Comparison of ENCODE assay signal across 9 mouse cellular contexts in the genomic region with DNA sequence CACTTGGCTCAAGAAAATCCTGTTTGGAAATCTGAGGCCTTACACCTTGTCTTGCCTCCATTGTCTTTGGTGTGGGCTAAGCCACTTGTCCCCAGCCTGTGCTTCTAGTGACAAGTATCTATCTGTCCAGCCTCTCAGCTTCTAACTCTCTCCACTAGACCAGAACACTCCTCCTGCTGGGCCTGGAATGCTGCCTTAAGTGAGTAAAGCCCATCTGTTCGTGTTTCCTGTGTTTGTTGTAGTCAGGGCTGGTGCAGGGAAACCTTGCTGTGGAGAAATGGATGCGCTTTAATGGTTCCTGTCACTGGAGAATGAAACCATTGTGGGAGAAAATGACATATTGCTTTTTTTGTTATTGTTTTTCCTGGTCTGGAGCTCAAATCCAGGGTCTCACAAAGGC. TPM values are rescaled to one million over a fixed set of nuclear protein-coding genes. Genes with fewer than 3 reads are reported as not detected.
DNase-seq lines count a peak whose midpoint lies in the region; ATAC-seq lines count a peak whose summit lies in the region.
"Had no signal": no experiment of that assay in that cellular context is flagged by ENCODE, and none has a peak within 500 bp of the region (broad histone marks: within the 10 kb centered on the region; RNA-seq: fewer than 3 reads in every experiment).

No protein-coding gene starts in this region.

- H3K9me3 ChIP-seq in kidney, embryonic 14.5 days (ENCODE audit: control insufficient read depth, low read length): no peaks in the 10 kb centered on the region
- H3K9me3 ChIP-seq in neural tube, embryonic 15.5 days (replicated peaks): no peaks in the 10 kb centered on the region

- 0 out of 2 replicates have a peak, but pooled peaks have one; percentile 26 for ATAC-seq in kidney, embryonic 14.5 days (ENCODE audit: low FRiP score, low TSS enrichment)
- ATAC-seq in neural tube, embryonic 15.5 days (ENCODE audit: low FRiP score): no peak

- no peaks in the 10 kb centered on the region for H3K27me3 ChIP-seq in kidney, embryonic 14.5 days (ENCODE audit: control insufficient read depth, insufficient read depth, low read length)
- H3K27me3 ChIP-seq in neural tube, embryonic 15.5 days (replicated peaks): no peaks in the 10 kb centered on the region

- DNase-seq in lung, postnatal 10 days: peak; percentile 52
- DNase-seq in lung, postnatal 4 days: no peak
- DNase-seq in embryo, embryonic 10 days (ENCODE audit: low spot score): peak; percentile 62
- no peak for DNase-seq in thymus, adult 18-20 months
- DNase-seq in heart, postnatal 36 days: no peak

- 34% methylated on average over 2 of the region's 2 CpGs for WGBS in kidney, embryonic 14.5 days
- WGBS in neural tube, embryonic 15.5 days: 21% methylated on average over 2 of the region's 2 CpGs

- H3K4me2 ChIP-seq in kidney, embryonic 14.5 days (replicated peaks; ENCODE audit: low read depth, low read length): no peak overlapping the region
- no peak overlapping the region for H3K4me2 ChIP-seq in neural tube, embryonic 15.5 days

- peak overlapping the region; percentile 74; the same call in 1 of the 2 replicates for H3K27ac ChIP-seq in kidney, embryonic 14.5 days (ENCODE audit: low read depth, low read length)
- H3K27ac ChIP-seq in neural tube, embryonic 15.5 days (replicated peaks): peak overlapping the region; percentile 51; the same call in 1 of the 2 replicates

- no peak overlapping the region for H3K9ac ChIP-seq in kidney, embryonic 14.5 days (ENCODE audit: low read depth, low read length)
- no peak overlapping the region for H3K9ac ChIP-seq in neural tube, embryonic 15.5 days (replicated peaks)

- H3K4me1 ChIP-seq in kidney, embryonic 14.5 days (ENCODE audit: control insufficient read depth, insufficient read depth, low read length): no peaks in the 10 kb centered on the region
- H3K4me1 ChIP-seq in neural tube, embryonic 15.5 days: peaks cover 13% of the 10 kb centered on the region

- H3K36me3 ChIP-seq in kidney, embryonic 14.5 days (ENCODE audit: control insufficient read depth, insufficient read depth, low read length): no peaks in the 10 kb centered on the region
- no peaks in the 10 kb centered on the region for H3K36me3 ChIP-seq in neural tube, embryonic 15.5 days

- intact Hi-C loops in heart, postnatal 36 days (cut with DNase I): no loop called here

- no peak overlapping the region for H3K4me3 ChIP-seq in kidney, embryonic 14.5 days (ENCODE audit: low read length)
- H3K4me3 ChIP-seq in neural tube, embryonic 15.5 days (replicated peaks): no peak overlapping the region

RNA-seq across cellular contexts. Expression of a gene that starts 11.4 kb away (rescaled TPM):
- not detected in 2 replicates for polyA plus RNA-seq in kidney, embryonic 14.5 days (2014; fragmentation: Nextera tagmentation; extraction: Ambion mirVana)
- polyA plus RNA-seq in neural tube, embryonic 15.5 days (2015; fragmentation: Nextera tagmentation; extraction: Ambion mirVana): not detected in 2 replicates
- total RNA-seq in heart, postnatal 36 days (2021): under 1 TPM; 0.27 to 0.33 TPM
- polyA plus RNA-seq: embryonic facial prominence, embryonic 14.5 days; liver, embryonic 16.5 days had no signal

RNA-seq across cellular contexts. Expression of a gene that starts 56.1 kb away (rescaled TPM):
- 33.0 and 49.5 TPM in 2 replicates for polyA plus RNA-seq in kidney, embryonic 14.5 days (2014; fragmentation: Nextera tagmentation; extraction: Ambion mirVana)
- polyA plus RNA-seq in neural tube, embryonic 15.5 days (2015; fragmentation: Nextera tagmentation; extraction: Ambion mirVana): 16.8 and 20.4 TPM in 2 replicates
- 100 to 1,000 TPM; 308 to 324 TPM for total RNA-seq in heart, postnatal 36 days (2021)

Comparison
In these comparisons a context has a peak if more than half of its experiments do, and no peak if none do; other contexts are left out.
1. DNase-seq: peak in lung, postnatal 10 days (single experiment) and embryo, embryonic 10 days (single experiment); none in lung, postnatal 4 days (0 of 2), thymus, adult 18-20 months (0 of 2) and heart, postnatal 36 days (0 of 2).